Mouse (Mus musculus): ENCODE data around the gene Blnk.

DNA sequence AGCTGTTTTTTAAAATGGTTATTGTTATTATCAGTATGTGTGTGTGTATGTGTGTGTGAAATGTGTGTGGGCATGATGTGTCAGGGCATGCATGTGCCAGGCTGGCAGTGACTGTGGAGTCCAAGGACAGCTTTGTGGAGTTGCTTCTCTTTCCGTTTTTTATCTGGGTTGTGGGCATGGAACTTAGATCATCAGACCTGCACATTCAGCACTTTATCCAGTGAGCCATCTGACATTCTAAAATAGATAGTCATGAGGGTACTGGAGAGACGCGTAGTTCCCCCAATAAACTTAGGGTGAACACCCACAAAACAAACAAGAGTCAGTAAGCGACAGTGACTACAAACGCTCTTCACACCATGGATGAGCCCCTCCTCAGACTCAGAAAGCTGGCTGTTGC, 979 bp downstream of the Blnk start:
- TF ChIP-seq EP300 (IDR thresholded peaks at IDR 0.05; ENCODE audit: low read depth) (no peak), CTCF (IDR thresholded peaks at IDR 0.05; ENCODE audit: low read depth) (no peak)
